Mouse (Mus musculus): ENCODE measurements around the gene Ttll11.

- no peak for TF ChIP-seq CTCF (IDR thresholded peaks at IDR 0.05; ENCODE audit: control insufficient read depth, insufficient read depth, insufficient replicate concordance, low read depth, low read length)
- no peak for TF ChIP-seq POLR2A (IDR thresholded peaks at IDR 0.05; ENCODE audit: control insufficient read depth, low read depth, low read length)
These were observed 137.8 kb downstream of the Ttll11 start for GRCm38 (mm10) chr2:35841841-35842420.

Measured in testis, adult 2 months (tissue).